Mouse (Mus musculus) E14TG2a.4 (cell line): Measurements from ENCODE around the gene Macrod1.

Source experiments
- CTCF ChIP-seq: conservative IDR thresholded peaks from 2 replicates; pipeline ENCODE4 v1.5.1; 2014; ENCODE audit warnings: low read length
- NANOG ChIP-seq: IDR thresholded peaks from 2 replicates; pipeline ENCODE4 v1.6.1; 2014; ENCODE audit warnings: borderline replicate concordance, low read length, mixed read lengths
- POU5F1 ChIP-seq: IDR thresholded peaks from 2 replicates; pipeline ENCODE4 v1.6.1; 2014; ENCODE audit warnings: low read length, borderline replicate concordance

DNA sequence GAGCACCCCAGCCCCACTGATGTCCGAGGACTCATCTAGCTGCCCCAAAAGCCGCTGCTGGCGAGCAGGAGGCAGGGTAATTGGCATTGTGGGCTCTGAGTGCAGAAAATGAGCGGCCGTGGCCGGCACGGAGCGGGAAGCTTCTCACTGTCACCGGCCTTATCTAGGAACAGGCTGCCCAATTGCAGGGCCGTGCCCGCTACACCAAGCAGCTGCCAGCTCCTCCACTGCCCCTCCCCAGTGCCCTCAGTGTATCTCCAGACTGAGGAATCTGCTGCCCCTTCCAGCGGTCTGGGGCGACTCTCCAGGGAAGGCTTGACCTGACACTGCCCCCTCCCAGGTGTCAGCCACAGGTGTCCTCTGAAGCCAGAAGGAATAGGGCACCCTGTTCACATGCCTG, 89.8 kb downstream of the Macrod1 start:
- no peak for TF ChIP-seq CTCF
- no peak for TF ChIP-seq NANOG
- no peak for TF ChIP-seq POU5F1
